Comparison of ENCODE assay signal across 13 mouse cellular contexts in genomic region chr9:119342728-119343127, GRCm38 (mm10). TPM values are rescaled to one million over a fixed set of nuclear protein-coding genes. Genes with fewer than 3 reads are reported as not detected.
DNase-seq lines count a peak whose midpoint lies in the region; ATAC-seq and TF ChIP-seq lines count a peak whose summit lies in the region.
"Had no signal": no experiment of that assay in that cellular context is flagged by ENCODE, and none has a peak within 500 bp of the region (broad histone marks: within the 10 kb centered on the region; RNA-seq: fewer than 3 reads in every experiment).

No protein-coding gene starts in this region.

- no peak for TF ChIP-seq POLR2A in kidney, adult 2 months (IDR thresholded peaks at IDR 0.05; ENCODE audit: low read depth, low read length)

- H3K4me1 ChIP-seq in kidney, adult 2 months (ENCODE audit: control insufficient read depth, insufficient read depth, low read length), result peaks cover 18% of the 10 kb centered on the region
- H3K4me1 ChIP-seq in kidney, embryonic 14.5 days (ENCODE audit: control insufficient read depth, insufficient read depth, low read length), result peaks cover 19% of the 10 kb centered on the region
- H3K4me1 ChIP-seq in embryonic facial prominence, embryonic 13.5 days, result peaks cover 24% of the 10 kb centered on the region
- H3K4me1 ChIP-seq in limb, embryonic 10.5 days, result peaks cover 31% of the 10 kb centered on the region
- H3K4me1 ChIP-seq in midbrain, postnatal 0 days (ENCODE audit: insufficient read depth, low read length), result peaks cover 9% of the 10 kb centered on the region; the same call in 1 of the 2 replicates

- no peak overlapping the region for H3K9ac ChIP-seq in kidney, embryonic 14.5 days (ENCODE audit: low read depth, low read length)
- H3K9ac ChIP-seq in embryonic facial prominence, embryonic 13.5 days, result 0 out of 2 replicates have a peak overlapping the region, but pooled peaks have one; percentile 33
- peak overlapping the region; percentile 79; the same call in 1 of the 2 replicates for H3K9ac ChIP-seq in midbrain, postnatal 0 days (replicated peaks; ENCODE audit: low read length, poor library complexity, severe bottlenecking)

- TF ChIP-seq CTCF in kidney, adult 2 months (conservative IDR thresholded peaks at IDR 0.05; ENCODE audit: insufficient read depth, insufficient read length, low read depth, low read length), result no peak
- TF ChIP-seq CTCF in midbrain, postnatal 0 days (IDR thresholded peaks at IDR 0.05), result no peak

- ATAC-seq in kidney, embryonic 14.5 days (ENCODE audit: low FRiP score, low TSS enrichment), result no peak
- ATAC-seq in embryonic facial prominence, embryonic 13.5 days (ENCODE audit: insufficient number of reproducible peaks, insufficient read depth, low FRiP score, low TSS enrichment, low read depth), result no peak
- no peak for ATAC-seq in midbrain, postnatal 0 days (ENCODE audit: low FRiP score)

- no peaks in the 10 kb centered on the region for H3K9me3 ChIP-seq in kidney, embryonic 14.5 days (ENCODE audit: control insufficient read depth, low read length)
- no peaks in the 10 kb centered on the region for H3K9me3 ChIP-seq in embryonic facial prominence, embryonic 13.5 days
- no peaks in the 10 kb centered on the region for H3K9me3 ChIP-seq in limb, embryonic 10.5 days (replicated peaks)
- H3K9me3 ChIP-seq in midbrain, postnatal 0 days (ENCODE audit: low read length), result no peaks in the 10 kb centered on the region

- H3K4me3 ChIP-seq in kidney, adult 2 months (ENCODE audit: insufficient read depth, low read depth, low read length), result no peak overlapping the region
- no peak overlapping the region for H3K4me3 ChIP-seq in kidney, embryonic 14.5 days (ENCODE audit: low read length)
- H3K4me3 ChIP-seq in embryonic facial prominence, embryonic 13.5 days, result 0 out of 2 replicates have a peak overlapping the region, but pooled peaks have one; percentile 85
- H3K4me3 ChIP-seq in limb, embryonic 10.5 days, result 0 out of 2 replicates have a peak overlapping the region, but pooled peaks have one; percentile 78
- H3K4me3 ChIP-seq in midbrain, postnatal 0 days (ENCODE audit: low read depth, low read length), result no peak overlapping the region

- no peaks in the 10 kb centered on the region for H3K27me3 ChIP-seq in kidney, adult 2 months (replicated peaks; ENCODE audit: control insufficient read depth, insufficient read depth, low read length)
- H3K27me3 ChIP-seq in kidney, embryonic 14.5 days (ENCODE audit: control insufficient read depth, insufficient read depth, low read length), result no peaks in the 10 kb centered on the region
- no peaks in the 10 kb centered on the region for H3K27me3 ChIP-seq in embryonic facial prominence, embryonic 13.5 days
- H3K27me3 ChIP-seq in limb, embryonic 10.5 days (ENCODE audit: low read depth, poor library complexity, severe bottlenecking), result peaks cover 13% of the 10 kb centered on the region
- no peaks in the 10 kb centered on the region for H3K27me3 ChIP-seq in midbrain, postnatal 0 days (ENCODE audit: insufficient read depth, low read length)

- WGBS in kidney, adult 2 months, result 65% methylated on average over 7 of the region's 7 CpGs
- WGBS in kidney, embryonic 14.5 days, result 88% methylated on average over 7 of the region's 7 CpGs
- 84% methylated on average over 7 of the region's 7 CpGs for WGBS in embryonic facial prominence, embryonic 13.5 days
- 89% methylated on average over 7 of the region's 7 CpGs for WGBS in limb, embryonic 10.5 days
- WGBS in midbrain, postnatal 0 days, result 90% methylated on average over 7 of the region's 7 CpGs

- DNase-seq in kidney, adult 2 months, result peak; percentile 73
- DNase-seq in limb, embryonic 10.5 days (ENCODE audit: low spot score), result no peak
- no peak for DNase-seq in midbrain, postnatal 0 days (ENCODE audit: low spot score)
- no peak for DNase-seq in adrenal gland, adult (ENCODE audit: inconsistent age in 2 of 2, low spot score in 1 of 2)
- DNase-seq in urinary bladder, postnatal 25 days (ENCODE audit: low spot score), result no peak
- DNase-seq in right cerebral cortex, adult 18-20 months, result no peak
- DNase-seq: cerebellum, adult 8-10 months; heart, postnatal 36 days; layer of hippocampus, postnatal 36 days; thymus, postnatal 25 days had no signal

- no peaks in the 10 kb centered on the region; the same call in 1 of the 2 replicates for H3K36me3 ChIP-seq in kidney, adult 2 months (ENCODE audit: control insufficient read depth, insufficient read depth, low read length)
- peaks cover 45% of the 10 kb centered on the region for H3K36me3 ChIP-seq in kidney, embryonic 14.5 days (ENCODE audit: control insufficient read depth, insufficient read depth, low read length)
- H3K36me3 ChIP-seq in embryonic facial prominence, embryonic 13.5 days, result peaks cover 49% of the 10 kb centered on the region
- H3K36me3 ChIP-seq in limb, embryonic 10.5 days, result peaks cover 52% of the 10 kb centered on the region
- peaks cover 28% of the 10 kb centered on the region for H3K36me3 ChIP-seq in midbrain, postnatal 0 days (ENCODE audit: insufficient read depth, low read length)

- H3K4me2 ChIP-seq in kidney, embryonic 14.5 days (replicated peaks; ENCODE audit: low read depth, low read length), result no peak overlapping the region; the same call in 1 of the 2 replicates
- H3K4me2 ChIP-seq in embryonic facial prominence, embryonic 13.5 days, result peak overlapping the region; percentile 81; the same call in 1 of the 2 replicates
- H3K4me2 ChIP-seq in midbrain, postnatal 0 days (ENCODE audit: low read depth, low read length, poor library complexity, severe bottlenecking), result no peak overlapping the region

- no peak overlapping the region for H3K27ac ChIP-seq in kidney, adult 2 months (ENCODE audit: insufficient read depth, low read depth, low read length)
- no peak overlapping the region for H3K27ac ChIP-seq in kidney, embryonic 14.5 days (ENCODE audit: low read depth, low read length)
- H3K27ac ChIP-seq in embryonic facial prominence, embryonic 13.5 days, result no peak overlapping the region
- no peak overlapping the region for H3K27ac ChIP-seq in limb, embryonic 10.5 days
- no peak overlapping the region for H3K27ac ChIP-seq in midbrain, postnatal 0 days (ENCODE audit: low read depth, low read length)

RNA-seq across cellular contexts. Expression of gene Myd88, which starts 1.5 kb away (rescaled TPM):
- polyA plus RNA-seq in kidney, adult 2 months (2012; rRNA removed), result 16.4 and 17.4 TPM in 2 replicates
- polyA plus RNA-seq in kidney, embryonic 14.5 days (2014; fragmentation: Nextera tagmentation; extraction: Ambion mirVana), result 17.5 and 21.3 TPM in 2 replicates
- polyA plus RNA-seq in embryonic facial prominence, embryonic 13.5 days (2015; fragmentation: Nextera tagmentation; extraction: Ambion mirVana), result 17.7 and 18.2 TPM in 2 replicates
- 7.6 and 9.2 TPM in 2 replicates for polyA plus RNA-seq in limb, embryonic 10.5 days (2016; fragmentation: Nextera tagmentation; extraction: Ambion mirVana)
- total RNA-seq in midbrain, postnatal 0 days (2014; rRNA removed), result 4.2 and 5.9 TPM in 2 replicates
- polyA plus RNA-seq in midbrain, postnatal 0 days (2015; fragmentation: Nextera tagmentation; extraction: Ambion mirVana), result 4.7 and 5.6 TPM in 2 replicates

RNA-seq across cellular contexts. Expression of gene Acaa1a, which starts 3.3 kb away (rescaled TPM):
- polyA plus RNA-seq in kidney, adult 2 months (2012; rRNA removed), result 229 and 272 TPM in 2 replicates
- polyA plus RNA-seq in kidney, embryonic 14.5 days (2014; fragmentation: Nextera tagmentation; extraction: Ambion mirVana), result 74.5 and 87.7 TPM in 2 replicates
- polyA plus RNA-seq in embryonic facial prominence, embryonic 13.5 days (2015; fragmentation: Nextera tagmentation; extraction: Ambion mirVana), result 94.4 and 96.7 TPM in 2 replicates
- 71.6 and 78.2 TPM in 2 replicates for polyA plus RNA-seq in limb, embryonic 10.5 days (2016; fragmentation: Nextera tagmentation; extraction: Ambion mirVana)
- total RNA-seq in midbrain, postnatal 0 days (2014; rRNA removed), result 106 and 120 TPM in 2 replicates
- polyA plus RNA-seq in midbrain, postnatal 0 days (2015; fragmentation: Nextera tagmentation; extraction: Ambion mirVana), result 75.5 and 82.6 TPM in 2 replicates

RNA-seq across cellular contexts. Expression of gene Xylb, which starts 14.5 kb away (rescaled TPM):
- polyA plus RNA-seq in kidney, adult 2 months (2012; rRNA removed), result 449 and 451 TPM in 2 replicates
- polyA plus RNA-seq in kidney, embryonic 14.5 days (2014; fragmentation: Nextera tagmentation; extraction: Ambion mirVana), result 7.2 and 17.9 TPM in 2 replicates
- polyA plus RNA-seq in embryonic facial prominence, embryonic 13.5 days (2015; fragmentation: Nextera tagmentation; extraction: Ambion mirVana), result 5.3 and 7.2 TPM in 2 replicates
- polyA plus RNA-seq in limb, embryonic 10.5 days (2016; fragmentation: Nextera tagmentation; extraction: Ambion mirVana), result 11.4 and 12.8 TPM in 2 replicates
- total RNA-seq in midbrain, postnatal 0 days (2014; rRNA removed), result 2.6 and 3.2 TPM in 2 replicates
- 3.9 and 4.3 TPM in 2 replicates for polyA plus RNA-seq in midbrain, postnatal 0 days (2015; fragmentation: Nextera tagmentation; extraction: Ambion mirVana)

RNA-seq across cellular contexts. Expression of gene Oxsr1, which starts 20.5 kb away (rescaled TPM):
- polyA plus RNA-seq in kidney, adult 2 months (2012; rRNA removed), result 16.2 and 16.3 TPM in 2 replicates
- 11.9 and 18.9 TPM in 2 replicates for polyA plus RNA-seq in kidney, embryonic 14.5 days (2014; fragmentation: Nextera tagmentation; extraction: Ambion mirVana)
- polyA plus RNA-seq in embryonic facial prominence, embryonic 13.5 days (2015; fragmentation: Nextera tagmentation; extraction: Ambion mirVana), result 11.2 and 11.7 TPM in 2 replicates
- 11.9 and 12.1 TPM in 2 replicates for polyA plus RNA-seq in limb, embryonic 10.5 days (2016; fragmentation: Nextera tagmentation; extraction: Ambion mirVana)
- 38.5 and 55.7 TPM in 2 replicates for total RNA-seq in midbrain, postnatal 0 days (2014; rRNA removed)
- polyA plus RNA-seq in midbrain, postnatal 0 days (2015; fragmentation: Nextera tagmentation; extraction: Ambion mirVana), result 10.5 and 10.7 TPM in 2 replicates

RNA-seq across cellular contexts. Expression of gene Slc22a14, which starts 22.6 kb away (rescaled TPM):
- 1.7 and 2.1 TPM in 2 replicates for polyA plus RNA-seq in kidney, adult 2 months (2012; rRNA removed)
- not detected in 2 replicates for polyA plus RNA-seq in kidney, embryonic 14.5 days (2014; fragmentation: Nextera tagmentation; extraction: Ambion mirVana)
- not detected in 2 replicates for polyA plus RNA-seq in embryonic facial prominence, embryonic 13.5 days (2015; fragmentation: Nextera tagmentation; extraction: Ambion mirVana)
- not detected in 2 replicates for polyA plus RNA-seq in limb, embryonic 10.5 days (2016; fragmentation: Nextera tagmentation; extraction: Ambion mirVana)
- total RNA-seq in midbrain, postnatal 0 days (2014; rRNA removed), result not detected in 2 replicates
- polyA plus RNA-seq in midbrain, postnatal 0 days (2015; fragmentation: Nextera tagmentation; extraction: Ambion mirVana), result 0.15 TPM in 1 of 2 replicates, not detected in the other
- total RNA-seq: adrenal gland, adult 18-20 months; layer of hippocampus, postnatal 36 days had no signal

Comparison
In these comparisons a context has a peak if more than half of its experiments do, and no peak if none do; other contexts are left out.
1. RNA of gene Xylb, which starts 14.5 kb away (polyA plus RNA-seq): 449 to 451 TPM in kidney, adult 2 months; 7.2 to 17.9 TPM in kidney, embryonic 14.5 days, 11.4 to 12.8 TPM in limb, embryonic 10.5 days, 5.3 to 7.2 TPM in embryonic facial prominence, embryonic 13.5 days and 3.9 to 4.3 TPM in midbrain, postnatal 0 days; every median in the first group is over 10 times any median in the second.
2. H3K4me3 ChIP-seq: peak in embryonic facial prominence, embryonic 13.5 days (single experiment) and limb, embryonic 10.5 days (single experiment); none in kidney, adult 2 months (single experiment), kidney, embryonic 14.5 days (single experiment) and midbrain, postnatal 0 days (single experiment).